Mouse (Mus musculus) macrophage (primary cell): ENCODE measurements around the gene Mapkapk2. TPM values are rescaled to one million over a fixed set of nuclear protein-coding genes. Genes with fewer than 3 reads are reported as not detected.

Source experiments
- H3K27ac ChIP-seq: fragments of 350-480 bp; formaldehyde crosslinking; 2 replicates; pipeline ENCODE4 v1.9.0; 2021
- H3K36me3 ChIP-seq: fragments of 350-480 bp; formaldehyde crosslinking; 2 replicates; pipeline ENCODE4 v1.9.0; 2021; ENCODE audit errors: inconsistent target
- H3K4me3 ChIP-seq: fragments of 350-480 bp; formaldehyde crosslinking; 2 replicates; pipeline ENCODE4 v1.9.0; 2021; ENCODE audit errors: inconsistent target
- H3K79me2 ChIP-seq: fragments of 350-480 bp; formaldehyde crosslinking; 2 replicates; pipeline ENCODE4 v1.9.0; 2021; ENCODE audit errors: inconsistent target
- WGBS: methylation state at CpG from one replicate; pipeline ENCODE4 v1.1.7; 2026; ENCODE audit warnings: inconsistent platforms; ENCODE audit not compliant: missing documents; 5-methylcytosine and 5-hydroxymethylcytosine counted together
- polyA plus RNA-seq: library from polyadenylated mRNA; stranded (reverse); fragments of 250-400 nt; gene quantifications from 3 replicates; pipeline ENCODE4 v1.2.4, GENCODE M21; 2018; ENCODE audit warnings: inconsistent platforms

Mapkapk2 gene
- polyA plus RNA-seq, 1 experiment from 2014 or later = 87.7 TPM

- H3K27ac ChIP-seq = peak overlapping the region; percentile 81
- WGBS = 11% methylated on average over 12 of the region's 12 CpGs
- H3K79me2 ChIP-seq = peaks cover 7% of the 10 kb centered on the region; the same call in 1 of the 2 replicates
- peak overlapping the region; percentile 28 for H3K4me3 ChIP-seq
- peaks cover 19% of the 10 kb centered on the region; the same call in 1 of the 2 replicates for H3K36me3 ChIP-seq
These were observed 77.0 kb downstream of the Mapkapk2 start for GRCm38 (mm10) chr1:131020425-131021310.

DNA sequence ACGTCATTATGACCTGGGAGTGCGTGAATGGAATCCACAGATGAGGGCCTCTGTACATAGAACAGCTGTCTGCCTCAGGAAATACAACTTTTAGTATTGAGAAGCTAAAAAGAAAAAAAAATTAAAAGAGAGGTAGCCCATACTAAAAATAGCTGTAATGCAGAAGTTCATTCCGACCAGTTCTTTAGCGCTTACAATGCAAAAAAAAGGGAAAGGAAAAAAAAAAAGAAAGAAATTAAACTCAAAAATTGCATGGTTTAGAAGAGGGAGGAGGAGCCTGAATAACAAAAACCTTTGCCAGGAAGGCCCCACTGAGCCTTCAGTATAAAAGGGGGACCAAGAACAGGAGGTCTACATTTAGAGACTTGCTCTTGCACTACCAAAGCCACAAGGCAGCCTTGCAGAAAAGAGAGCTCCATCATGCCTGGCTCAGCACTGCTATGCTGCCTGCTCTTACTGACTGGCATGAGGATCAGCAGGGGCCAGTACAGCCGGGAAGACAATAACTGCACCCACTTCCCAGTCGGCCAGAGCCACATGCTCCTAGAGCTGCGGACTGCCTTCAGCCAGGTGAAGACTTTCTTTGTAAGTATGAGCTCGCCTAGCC is 78.0 kb downstream of the Mapkapk2 start, which contains the start of gene Il10:
Gene Il10, plus strand, starts transcription at position 354 of the 607 bp plus-strand sequence.
- H3K4me3 ChIP-seq = peak within 1 kb of the TSS; percentile 28
- 17% methylated on average over 8 of the region's 8 CpGs for whole genome bisulfite sequencing
- H3K36me3 ChIP-seq = peaks cover 18% of the 10 kb centered on the region; the same call in 1 of the 2 replicates
- peaks cover 7% of the 10 kb centered on the region; the same call in 1 of the 2 replicates for H3K79me2 ChIP-seq
- peak within 1 kb of the TSS; percentile 81 for H3K27ac ChIP-seq

- Histone ChIP-seq H3K79me2 (peaks cover 7% of the 10 kb centered on the region; the same call in 1 of the 2 replicates), H3K27ac (no peak overlapping the region), H3K4me3 (no peak overlapping the region), H3K36me3 (no peaks in the 10 kb centered on the region)
- 85% methylated on average over 7 of the region's 7 CpGs for WGBS
These were observed 81.7 kb downstream of the Mapkapk2 start for GRCm38 (mm10) chr1:131015879-131016278.

GRCm38 (mm10) chr1:131015281-131015680 is 82.3 kb downstream of the Mapkapk2 start:
- WGBS = 51% methylated on average over 6 of the region's 6 CpGs
- no peaks in the 10 kb centered on the region for H3K36me3 ChIP-seq
- peaks cover 5% of the 10 kb centered on the region; the same call in 1 of the 2 replicates for H3K79me2 ChIP-seq
- no peak overlapping the region for H3K4me3 ChIP-seq
- no peak overlapping the region for H3K27ac ChIP-seq

- Histone ChIP-seq H3K36me3 (no peaks in the 10 kb centered on the region), H3K4me3 (no peak overlapping the region), H3K79me2 (no peaks in the 10 kb centered on the region), H3K27ac (no peak overlapping the region)
- WGBS = 100% methylated on average over 5 of the region's 5 CpGs
These were observed 83.7 kb downstream of the Mapkapk2 start for GRCm38 (mm10) chr1:131013926-131014325.

- no peaks in the 10 kb centered on the region for H3K79me2 ChIP-seq
- no peaks in the 10 kb centered on the region for H3K36me3 ChIP-seq
- H3K4me3 ChIP-seq = no peak overlapping the region
- no peak overlapping the region for H3K27ac ChIP-seq
- 87% methylated on average over 7 of the region's 8 CpGs for WGBS
These were observed 85.1 kb downstream of the Mapkapk2 start for GRCm38 (mm10) chr1:131012494-131012893.

DNA sequence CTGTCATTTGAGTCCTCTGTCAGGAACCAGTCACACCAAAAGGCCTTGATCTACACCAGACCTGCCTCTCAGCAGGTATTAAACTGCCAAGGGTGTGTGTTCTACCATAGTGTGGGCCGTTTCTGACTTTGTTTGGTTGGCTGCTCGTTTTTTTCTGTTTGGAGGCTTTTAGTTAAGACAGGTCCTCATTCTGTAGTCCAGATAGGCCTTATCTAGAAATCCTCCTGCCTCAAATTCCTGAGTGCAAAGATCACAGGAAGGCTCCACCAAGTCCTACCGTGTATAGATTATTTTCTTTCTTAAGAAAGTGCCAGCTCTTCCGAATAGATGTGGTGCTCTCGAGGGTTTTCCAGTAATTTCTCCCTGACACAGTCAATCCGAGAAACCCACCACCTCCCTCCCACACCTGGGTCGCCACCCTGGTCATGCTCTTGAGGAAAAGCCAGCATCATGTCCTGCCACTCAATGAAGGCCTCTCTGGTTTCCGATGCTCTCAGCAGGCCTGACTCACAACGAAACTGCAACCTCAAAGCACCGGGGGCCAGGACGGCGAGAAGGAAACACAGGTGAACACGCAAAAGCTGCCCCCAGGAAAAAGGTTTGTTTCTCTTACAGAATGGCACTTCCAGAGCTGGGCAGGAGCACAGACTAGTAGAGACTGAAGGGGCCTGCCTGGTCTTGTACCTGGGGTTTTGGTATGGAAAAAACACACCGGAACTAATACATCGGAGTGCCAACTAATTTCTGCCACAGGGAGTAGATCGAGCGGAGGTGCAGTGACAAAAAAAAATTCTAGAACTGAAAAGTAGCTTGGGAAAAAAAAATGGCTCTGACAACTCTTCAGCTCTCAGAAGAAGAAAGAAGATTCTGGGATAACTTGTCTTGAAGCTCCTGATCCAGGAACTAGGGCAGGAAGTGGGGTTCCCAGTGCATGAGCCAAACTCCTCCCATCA is 87.1 kb downstream of the Mapkapk2 start:
- WGBS = 79% methylated on average over 17 of the region's 17 CpGs
- no peak overlapping the region for H3K4me3 ChIP-seq
- H3K27ac ChIP-seq = no peak overlapping the region
- no peaks in the 10 kb centered on the region for H3K36me3 ChIP-seq
- no peaks in the 10 kb centered on the region for H3K79me2 ChIP-seq

- Histone ChIP-seq H3K36me3 (no peaks in the 10 kb centered on the region), H3K79me2 (no peaks in the 10 kb centered on the region), H3K4me3 (no peak overlapping the region), H3K27ac (no peak overlapping the region)
- WGBS = 100% methylated on average over 1 of the region's 1 CpGs
These were observed 91.6 kb downstream of the Mapkapk2 start for GRCm38 (mm10) chr1:131006069-131006468.

Other genes with a start within 250 kb of the Mapkapk2 start
- 0.49 TPM in 1 of 3 replicates, not detected in the others for gene Fcmr, start 232.2 kb downstream of the Mapkapk2 start, polyA plus RNA-seq
- not detected in 3 replicates for gene Il24, start 210.4 kb downstream of the Mapkapk2 start, polyA plus RNA-seq
- not detected in 3 replicates for gene Il20, start 186.4 kb downstream of the Mapkapk2 start, polyA plus RNA-seq
- gene Il19, start 157.7 kb downstream of the Mapkapk2 start, polyA plus RNA-seq = not detected in 3 replicates
- gene Il10, start 78.0 kb downstream of the Mapkapk2 start, polyA plus RNA-seq = 4.4 to 10.1 TPM (median 5.1 TPM) in 3 replicates
- 0.30 to 0.75 TPM (median 0.67 TPM) in 3 replicates for gene Dyrk3, start 40.5 kb upstream of the Mapkapk2 start, polyA plus RNA-seq
- 15.6 to 17.9 TPM (median 17.7 TPM) in 3 replicates for gene Eif2d, start 55.4 kb upstream of the Mapkapk2 start, polyA plus RNA-seq
- 28.9 to 47.9 TPM (median 35.4 TPM) in 3 replicates for gene Rassf5, start 147.4 kb upstream of the Mapkapk2 start, polyA plus RNA-seq
- 63.3 to 156 TPM (median 108 TPM) in 3 replicates for gene Ikbke, start 181.8 kb upstream of the Mapkapk2 start, polyA plus RNA-seq